Mouse (Mus musculus) liver, embryonic 14.5 days (tissue): ENCODE data around the gene Rxfp4. TPM values are rescaled to one million over a fixed set of nuclear protein-coding genes. Genes with fewer than 3 reads are reported as not detected.
A peak's percentile ranks its signal among the peaks of the same experiment; 100 is the strongest.

Source experiments
- ATAC-seq: fragments of 200-750 bp; cut with Nextera tagmentation; 2 replicates; pipeline ENCODE4 v1.8.0; 2017; ENCODE audit warnings: moderate number of reproducible peaks, mild to moderate bottlenecking, moderate library complexity; ENCODE audit not compliant: insufficient read depth
- DNase-seq, 3 experiments: peaks; one replicate each; pipeline ENCODE4 v3.0.0-alpha.2; 2012 to 2013; ENCODE audit warnings: low read depth in 3 of 3, low spot score in 3 of 3
- H3K27ac ChIP-seq: fragments of 300-500 bp; sonication (generic); 2 replicates; pipeline ENCODE4 v1.5.1; 2014; ENCODE audit warnings: moderate library complexity, mild to moderate bottlenecking, control low read depth, inconsistent platforms
- H3K27me3 ChIP-seq: fragments of 300-500 bp; sonication (generic); 2 replicates; pipeline ENCODE4 v1.6.1; 2014; ENCODE audit warnings: mild to moderate bottlenecking, low read length, moderate library complexity; ENCODE audit not compliant: control insufficient read depth, insufficient read depth
- H3K36me3 ChIP-seq: fragments of 300-500 bp; sonication (generic); replicated peaks from 2 replicates; pipeline ENCODE4 v1.6.1; 2014; ENCODE audit warnings: low read depth; ENCODE audit not compliant: control insufficient read depth, insufficient read depth
- H3K4me1 ChIP-seq, 2 experiments: fragments of 200-500 bp in 1 of 2; fragments of 300-500 bp in 1 of 2; sonication (generic) in 1 of 2; replicated peaks; 2 replicates each; pipeline ENCODE4 v1.6.1; 2012 to 2014; ENCODE audit warnings: antibody characterized with exemption in 1 of 2, inconsistent platforms in 1 of 2, low read length in 1 of 2; ENCODE audit not compliant: control insufficient read depth in 2 of 2, insufficient read depth in 2 of 2
- H3K4me2 ChIP-seq: fragments of 300-500 bp; sonication (generic); 2 replicates; pipeline ENCODE4 v1.6.1; 2014; ENCODE audit warnings: low read depth, mild to moderate bottlenecking, control low read depth, moderate library complexity
- H3K4me3 ChIP-seq, 2 experiments: fragments of 200-500 bp in 1 of 2; fragments of 300-500 bp in 1 of 2; sonication (generic) in 1 of 2; 2 replicates each; pipeline ENCODE4 v1.5.1; 2012 to 2014; ENCODE audit warnings: low read depth in 2 of 2, low read length in 2 of 2, mild to moderate bottlenecking in 2 of 2, control low read depth in 1 of 2, inconsistent platforms in 1 of 2, moderate library complexity in 1 of 2; ENCODE audit not compliant: insufficient read depth in 1 of 2
- H3K9ac ChIP-seq: fragments of 300-500 bp; sonication (generic); replicated peaks from 2 replicates; pipeline ENCODE4 v1.6.1; 2014; ENCODE audit warnings: mild to moderate bottlenecking, control low read depth, moderate library complexity
- H3K9me3 ChIP-seq: fragments of 300-500 bp; sonication (generic); 2 replicates; pipeline ENCODE4 v1.6.1; 2016; ENCODE audit warnings: low read length, mixed read lengths; ENCODE audit not compliant: control insufficient read depth
- CTCF ChIP-seq: IDR thresholded peaks from 2 replicates; pipeline ENCODE4 v1.5.1; 2016; ENCODE audit warnings: antibody characterized with exemption, low read depth, control low read depth
- EP300 ChIP-seq: IDR thresholded peaks from 2 replicates; pipeline ENCODE4 v1.6.1; 2016; ENCODE audit warnings: antibody characterized with exemption, low read depth
- WGBS: fragments of 180-500 bp; shearing (Covaris S2); extraction: QIAGEN DNeasy Blood & Tissue Kit; methylation state at CpG from one replicate; pipeline ENCODE4 v1.1.7; 2014; ENCODE audit not compliant: insufficient replicate concordance; 5-methylcytosine and 5-hydroxymethylcytosine counted together
- polyA plus RNA-seq, 2 experiments: library from polyadenylated mRNA; depleted of rRNA in 1 of 2; stranded (reverse) in 1 of 2; unstranded in 1 of 2; fragments of >200 nt; fragmentation: Nextera tagmentation in 1 of 2; extraction: Ambion mirVana in 1 of 2; gene quantifications; 2 replicates each; pipeline versions ENCODE4 v1.2.1 to v1.2.3; 2012 to 2014

The Rxfp4 gene
- polyA plus RNA-seq, 2 experiments: not detected

- TF ChIP-seq CTCF: no peak
These were observed 27.4 kb downstream of the Rxfp4 start for GRCm38 (mm10) chr3:88625531-88625930.

DNA sequence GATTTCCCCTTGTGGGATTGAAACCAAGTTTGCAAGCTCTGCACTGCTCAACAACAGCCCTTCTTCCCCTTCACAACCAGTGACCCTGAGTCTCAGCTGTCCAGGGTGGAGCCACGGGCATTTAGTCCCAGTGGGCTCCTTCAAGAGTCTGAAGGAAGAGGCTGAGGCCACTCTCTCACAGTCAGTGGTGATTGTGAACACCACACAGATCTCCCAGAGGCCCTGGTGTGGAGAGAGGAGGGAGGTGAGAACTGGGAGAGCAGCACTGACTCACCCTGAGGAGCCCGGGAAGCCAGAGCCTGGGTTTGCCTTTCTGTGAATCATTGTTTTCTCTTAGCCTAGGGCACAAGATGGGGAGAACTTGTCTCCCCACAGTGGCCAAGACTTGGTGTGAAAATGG, 28.0 kb downstream of the Rxfp4 start:
- Histone ChIP-seq H3K9ac (no peak overlapping the region), H3K4me3 (no peak overlapping the region), H3K4me1 (peaks cover 15 to 50% of the 10 kb centered on the region in 2 experiments), H3K27me3 (no peaks in the 10 kb centered on the region), H3K4me2 (peak overlapping the region; percentile 98; the same call in 1 of the 2 replicates), H3K27ac (no peak overlapping the region), H3K9me3 (no peaks in the 10 kb centered on the region), H3K36me3 (no peaks in the 10 kb centered on the region; the same call in 1 of the 2 replicates)
- TF ChIP-seq CTCF: no peak
- no peak for TF ChIP-seq EP300
- DNase-seq (no peak), ATAC-seq (no peak)
- WGBS: 29% methylated on average over 2 of the region's 2 CpGs

More at GRCm38 (mm10) chr3:88625531-88625930, 27.4 kb downstream of the Rxfp4 start:
- 82% methylated on average over 7 of the region's 7 CpGs for WGBS
- peaks cover 13 to 46% of the 10 kb centered on the region in 2 experiments for H3K4me1 ChIP-seq
- H3K4me3 ChIP-seq: no peak overlapping the region
- no peak overlapping the region for H3K27ac ChIP-seq
- DNase-seq: no peak
- no peaks in the 10 kb centered on the region for H3K27me3 ChIP-seq
- H3K4me2 ChIP-seq: no peak overlapping the region
- no peak for ATAC-seq
- no peak overlapping the region for H3K9ac ChIP-seq
- H3K9me3 ChIP-seq: no peaks in the 10 kb centered on the region
- no peaks in the 10 kb centered on the region; the same call in 1 of the 2 replicates for H3K36me3 ChIP-seq

DNA sequence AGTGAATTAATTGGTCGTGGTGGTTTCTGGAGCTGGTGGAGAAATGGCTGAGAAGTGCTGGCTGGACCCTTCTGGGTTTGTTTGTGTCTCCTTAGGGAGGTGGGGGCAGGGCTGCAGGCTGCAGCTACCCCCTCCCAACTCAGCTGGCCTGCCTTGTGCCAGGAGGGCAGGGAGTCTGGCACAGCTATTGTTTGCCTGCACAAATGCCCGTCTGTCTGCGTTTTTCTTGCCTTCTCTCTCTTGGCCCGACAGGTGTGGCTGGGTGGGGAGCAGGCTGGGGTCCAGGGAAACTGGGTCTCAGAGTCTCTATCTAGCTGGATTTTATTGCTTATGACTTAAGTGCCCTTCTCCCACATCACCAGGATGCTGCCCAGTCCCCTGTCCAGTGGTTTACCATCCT, 28.6 kb downstream of the Rxfp4 start:
- Histone ChIP-seq H3K9me3 (no peaks in the 10 kb centered on the region), H3K9ac (no peak overlapping the region), H3K27ac (no peak overlapping the region), H3K36me3 (no peaks in the 10 kb centered on the region), H3K4me1 (peaks cover 15 to 54% of the 10 kb centered on the region in 2 experiments), H3K4me2 (peak overlapping the region; percentile 98), H3K27me3 (no peaks in the 10 kb centered on the region), H3K4me3 (no peak overlapping the region)
- ATAC-seq (no peak), DNase-seq (no peak)
- 18% methylated on average over 4 of the region's 4 CpGs for WGBS
- TF ChIP-seq EP300: no peak
- no peak for TF ChIP-seq CTCF

DNA sequence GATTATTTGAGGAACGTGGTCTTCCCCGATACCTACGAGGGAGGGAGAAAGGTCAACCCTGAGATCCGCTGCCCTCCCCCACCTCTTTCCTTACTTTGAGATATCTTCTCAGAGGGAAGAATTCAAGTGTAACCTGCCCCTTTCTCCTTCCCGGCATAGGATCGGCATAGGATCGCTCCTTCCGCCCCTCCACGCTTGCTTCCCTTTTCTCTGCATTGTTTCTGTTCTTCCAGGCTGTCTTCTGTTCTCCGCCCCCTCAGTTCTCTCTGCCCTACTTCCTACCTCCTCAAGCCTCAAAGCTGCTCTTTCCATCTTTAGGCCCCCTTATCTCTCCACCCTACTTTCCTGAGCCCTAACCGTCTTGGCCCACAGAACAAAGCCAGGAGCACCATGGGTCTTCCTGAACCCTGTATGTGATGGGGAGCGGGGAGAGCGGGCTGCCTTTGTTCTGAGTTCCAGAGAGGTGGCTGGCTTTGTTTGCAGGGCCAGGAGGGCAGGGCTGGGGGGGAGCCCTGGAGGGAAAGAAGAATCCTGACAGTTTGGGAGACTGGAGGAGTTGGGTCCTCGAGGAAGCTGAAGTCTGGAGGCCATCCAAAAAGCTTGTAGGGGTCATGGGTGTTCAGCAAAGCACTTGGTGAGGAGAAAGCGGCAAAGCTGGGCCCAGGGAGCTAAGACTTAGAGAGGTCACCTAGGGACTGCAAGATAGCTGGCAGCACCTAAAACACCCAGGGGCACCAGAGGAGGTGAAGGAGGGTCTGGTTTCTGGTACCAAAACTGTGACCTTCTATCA, 29.4 kb downstream of the Rxfp4 start:
- H3K36me3 ChIP-seq: no peaks in the 10 kb centered on the region
- TF ChIP-seq CTCF (no peak), EP300 (no peak)
- H3K9ac ChIP-seq: peak overlapping the region; percentile 78; the same call in 1 of the 2 replicates
- H3K27me3 ChIP-seq: no peaks in the 10 kb centered on the region
- 6% methylated on average over 15 of the region's 15 CpGs for WGBS
- H3K9me3 ChIP-seq: no peaks in the 10 kb centered on the region
- DNase-seq: no peak
- peak overlapping the region; percentile 98 for H3K4me2 ChIP-seq
- no peak overlapping the region; the same call in 1 of the 2 replicates for H3K27ac ChIP-seq
- no peak for ATAC-seq
- peaks cover 20 to 58% of the 10 kb centered on the region in 2 experiments for H3K4me1 ChIP-seq
- peak overlapping the region; percentile 58 to 80 for H3K4me3 ChIP-seq

- Histone ChIP-seq H3K36me3 (no peaks in the 10 kb centered on the region), H3K9ac (peak overlapping the region; percentile 78), H3K4me3 (peak overlapping the region; percentile 58 to 80), H3K4me2 (peak overlapping the region; percentile 98), H3K9me3 (no peaks in the 10 kb centered on the region), H3K4me1 (peaks cover 26 to 59% of the 10 kb centered on the region in 2 experiments), H3K27ac (no peak overlapping the region), H3K27me3 (no peaks in the 10 kb centered on the region)
- TF ChIP-seq CTCF (no peak), EP300 (no peak)
- 1% methylated on average over 5 of the region's 6 CpGs for WGBS
- DNase-seq (no peak), ATAC-seq (0 out of 2 replicates have a peak, but pooled peaks have one; percentile 34)
These were observed 30.0 kb downstream of the Rxfp4 start for GRCm38 (mm10) chr3:88622941-88623345.
